Mouse (Mus musculus) olfactory bulb, adult 2 months (tissue): Measurements from ENCODE around the gene Nipal3. TPM values are rescaled to one million over a fixed set of nuclear protein-coding genes. Genes with fewer than 3 reads are reported as not detected.

Source experiments
- H3K27ac ChIP-seq: fragments of 200-500 bp; 2 replicates; pipeline ENCODE4 v1.5.1; 2012; ENCODE audit warnings: low read depth, low read length; ENCODE audit not compliant: insufficient read depth
- H3K4me1 ChIP-seq: fragments of 200-500 bp; 2 replicates; pipeline ENCODE4 v1.6.1; 2012; ENCODE audit warnings: low read length; ENCODE audit not compliant: control insufficient read depth, insufficient read depth
- H3K4me3 ChIP-seq: fragments of 200-500 bp; 2 replicates; pipeline ENCODE4 v1.5.1; 2012; ENCODE audit warnings: mild to moderate bottlenecking, low read depth, low read length, moderate library complexity; ENCODE audit not compliant: insufficient read depth
- CTCF ChIP-seq: fragments of 200-500 bp; IDR thresholded peaks from 2 replicates; pipeline ENCODE4 v1.5.1; 2012; ENCODE audit warnings: low read depth, mild to moderate bottlenecking, low read length, moderate library complexity; ENCODE audit not compliant: insufficient read depth
- POLR2A ChIP-seq: fragments of 200-500 bp; IDR thresholded peaks from 2 replicates; pipeline ENCODE4 v1.6.1; 2012; ENCODE audit warnings: mild to moderate bottlenecking, low read depth, low read length, moderate library complexity; ENCODE audit not compliant: insufficient read depth
- WGBS: fragments of 180-500 bp; shearing (Covaris S2); methylation state at CpG from one replicate; pipeline ENCODE4 v1.1.7; 2018; 5-methylcytosine and 5-hydroxymethylcytosine counted together
- polyA plus RNA-seq: library from polyadenylated mRNA; stranded (reverse); fragments of >200 nt; gene quantifications from 2 replicates; pipeline ENCODE4 v1.2.4, GENCODE M21; 2012; ENCODE audit warnings: low replicate concordance; ENCODE audit not compliant: missing spikeins, insufficient read depth, insufficient read length

Gene Nipal3
- not detected in 2 replicates for polyA plus RNA-seq

- Histone ChIP-seq H3K27ac (0 out of 2 replicates have a peak within 1 kb of the TSS, but pooled peaks have one; percentile 13), H3K4me3 (peak within 1 kb of the TSS; percentile 77), H3K4me1 (peaks cover 21% of the 10 kb centered on the region)
- WGBS, result under 1% methylated on average over 53 of the region's 53 CpGs
- TF ChIP-seq CTCF (peak; percentile 60; the same call in 1 of the 2 replicates), POLR2A (peak; percentile 32; the same call in 1 of the 2 replicates)
Observed at GRCm38 (mm10) chr4:135494521-135495396, at the start of gene Nipal3, which contains the start of gene Stpg1. Gene Nipal3, minus strand, starts transcription at chr4:135495038. Gene Stpg1, plus strand, starts transcription at chr4:135494790.

GRCm38 (mm10) chr4:135544284-135544683 is 49.4 kb upstream of the Nipal3 start:
- 93% methylated on average over 2 of the region's 2 CpGs for WGBS
- Histone ChIP-seq H3K4me3 (no peak overlapping the region), H3K4me1 (peaks cover 2% of the 10 kb centered on the region; the same call in 1 of the 2 replicates), H3K27ac (no peak overlapping the region)
- no peak for TF ChIP-seq POLR2A
- TF ChIP-seq CTCF, result no peak

GRCm38 (mm10) chr4:135540057-135540456 is 45.2 kb upstream of the Nipal3 start:
- H3K4me1 ChIP-seq, result peaks cover 2% of the 10 kb centered on the region; the same call in 1 of the 2 replicates
- no peak overlapping the region for H3K4me3 ChIP-seq
- H3K27ac ChIP-seq, result no peak overlapping the region
- WGBS, result 42% methylated on average over 9 of the region's 9 CpGs
- TF ChIP-seq CTCF (no peak), POLR2A (no peak)

- TF ChIP-seq POLR2A, result no peak
- TF ChIP-seq CTCF, result no peak
- Histone ChIP-seq H3K4me3 (no peak overlapping the region), H3K27ac (no peak overlapping the region), H3K4me1 (peaks cover 2% of the 10 kb centered on the region; the same call in 1 of the 2 replicates)
- WGBS, result 85% methylated on average over 12 of the region's 12 CpGs
Observed at GRCm38 (mm10) chr4:135539056-135539455, 44.2 kb upstream of the Nipal3 start.

GRCm38 (mm10) chr4:135535021-135535420 is 40.2 kb upstream of the Nipal3 start:
- WGBS, result 98% methylated on average over 3 of the region's 3 CpGs

GRCm38 (mm10) chr4:135533001-135533400 is 38.2 kb upstream of the Nipal3 start:
- Histone ChIP-seq H3K4me3 (no peak overlapping the region), H3K27ac (no peak overlapping the region), H3K4me1 (no peaks in the 10 kb centered on the region)
- WGBS, result 80% methylated on average over 6 of the region's 6 CpGs
- TF ChIP-seq CTCF (no peak), POLR2A (no peak)

More at GRCm38 (mm10) chr4:135535021-135535420, 40.2 kb upstream of the Nipal3 start:
- TF ChIP-seq POLR2A (no peak), CTCF (no peak)
- Histone ChIP-seq H3K4me3 (no peak overlapping the region), H3K4me1 (no peaks in the 10 kb centered on the region), H3K27ac (no peak overlapping the region)

GRCm38 (mm10) chr4:135531771-135532613 is 37.2 kb upstream of the Nipal3 start:
- H3K27ac ChIP-seq, result no peak overlapping the region
- H3K4me3 ChIP-seq, result no peak overlapping the region
- WGBS, result 71% methylated on average over 9 of the region's 9 CpGs
- H3K4me1 ChIP-seq, result no peaks in the 10 kb centered on the region
- TF ChIP-seq POLR2A (no peak), CTCF (no peak)

- Histone ChIP-seq H3K4me1 (peaks cover 3% of the 10 kb centered on the region), H3K27ac (no peak overlapping the region), H3K4me3 (no peak overlapping the region)
- 75% methylated on average over 9 of the region's 9 CpGs for WGBS
- TF ChIP-seq CTCF, result no peak
- no peak for TF ChIP-seq POLR2A
Observed at GRCm38 (mm10) chr4:135531236-135531635, 36.4 kb upstream of the Nipal3 start.
